Mouse (Mus musculus) ES-E14 (cell line): ENCODE data around the gene Agmat.

Experiments
- CHD2 ChIP-seq: IDR thresholded peaks from 2 replicates; pipeline ENCODE4 v1.6.1; 2014; ENCODE audit warnings: mild to moderate bottlenecking, low read depth, low read length, inconsistent platforms
- HCFC1 ChIP-seq: IDR thresholded peaks from 2 replicates; pipeline ENCODE4 v1.6.1; 2012; ENCODE audit warnings: low read length, inconsistent platforms, borderline replicate concordance; ENCODE audit not compliant: insufficient read depth
- MAFK ChIP-seq: IDR thresholded peaks from 2 replicates; pipeline ENCODE4 v1.6.1; 2014; ENCODE audit warnings: mild to moderate bottlenecking, low read depth, low read length, inconsistent platforms; ENCODE audit not compliant: insufficient read depth
- ZC3H11A ChIP-seq: IDR thresholded peaks from 2 replicates; pipeline ENCODE4 v1.6.1; 2012; ENCODE audit warnings: low read depth, mild to moderate bottlenecking, inconsistent platforms, low read length, borderline replicate concordance
- ZNF384 ChIP-seq: IDR thresholded peaks from 2 replicates; pipeline ENCODE4 v1.6.1; 2012; ENCODE audit warnings: low read depth, low read length, inconsistent platforms

- TF ChIP-seq HCFC1 (peak; percentile 81), ZNF384 (no peak), CHD2 (no peak), MAFK (no peak), ZC3H11A (no peak)
Observed at GRCm38 (mm10) chr4:141790524-141790990, 44.1 kb downstream of the Agmat start, which contains the start of gene Dnajc16.
